Mouse (Mus musculus) thymus, postnatal 10 days (tissue): Measurements from ENCODE around the gene Ppp3r1.
A peak's percentile ranks its signal among the peaks of the same experiment; 100 is the strongest.

Experiments
- DNase-seq, 2 experiments: peaks; one replicate each; pipeline ENCODE4 v3.0.0; 2021; ENCODE audit warnings: low spot score in 2 of 2

The Ppp3r1 gene

GRCm38 (mm10) chr11:17158858-17159737 is at the start of gene Ppp3r1:
Gene Ppp3r1, plus strand, starts transcription at chr11:17159263.
- peak; percentile 95 to 97 for DNase-seq

DNA sequence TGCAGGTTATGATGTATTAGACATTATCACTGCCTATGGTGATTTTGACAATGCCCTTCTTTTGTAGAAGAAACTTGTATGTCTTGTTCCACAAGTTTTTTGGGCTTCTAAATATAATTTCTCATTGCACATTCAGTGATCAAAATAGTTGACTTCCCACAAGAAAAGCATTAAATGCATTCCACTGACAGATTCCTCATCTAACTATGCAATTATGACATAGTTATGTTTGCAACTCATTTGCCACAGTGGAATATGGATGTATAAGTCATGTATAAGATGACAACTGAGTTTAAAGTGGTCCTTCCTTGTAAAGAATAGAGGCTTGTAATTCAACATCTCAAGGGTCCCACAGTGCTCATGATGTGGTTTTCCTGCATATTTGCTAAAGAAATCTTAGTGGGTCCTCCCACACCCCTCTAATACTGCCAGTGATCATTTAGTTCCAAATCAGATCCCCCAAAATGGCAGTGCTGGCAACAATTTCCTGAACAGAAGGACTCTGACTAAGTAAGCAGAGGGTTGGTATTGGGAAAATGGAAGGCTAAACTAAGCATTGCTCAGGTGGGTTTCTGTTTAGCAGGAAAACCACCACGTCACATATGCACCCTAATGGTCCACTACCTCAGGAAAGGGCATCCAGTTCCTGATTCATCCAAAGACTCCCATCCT is 46.5 kb upstream of the Ppp3r1 start:
- DNase-seq = no peak

GRCm38 (mm10) chr11:17126418-17126817 is 32.6 kb upstream of the Ppp3r1 start:
- no peak for DNase-seq

- DNase-seq = no peak
These were observed 23.4 kb upstream of the Ppp3r1 start for GRCm38 (mm10) chr11:17135638-17136037.

GRCm38 (mm10) chr11:17138306-17139033 is 20.6 kb upstream of the Ppp3r1 start:
- no peak for DNase-seq

DNA sequence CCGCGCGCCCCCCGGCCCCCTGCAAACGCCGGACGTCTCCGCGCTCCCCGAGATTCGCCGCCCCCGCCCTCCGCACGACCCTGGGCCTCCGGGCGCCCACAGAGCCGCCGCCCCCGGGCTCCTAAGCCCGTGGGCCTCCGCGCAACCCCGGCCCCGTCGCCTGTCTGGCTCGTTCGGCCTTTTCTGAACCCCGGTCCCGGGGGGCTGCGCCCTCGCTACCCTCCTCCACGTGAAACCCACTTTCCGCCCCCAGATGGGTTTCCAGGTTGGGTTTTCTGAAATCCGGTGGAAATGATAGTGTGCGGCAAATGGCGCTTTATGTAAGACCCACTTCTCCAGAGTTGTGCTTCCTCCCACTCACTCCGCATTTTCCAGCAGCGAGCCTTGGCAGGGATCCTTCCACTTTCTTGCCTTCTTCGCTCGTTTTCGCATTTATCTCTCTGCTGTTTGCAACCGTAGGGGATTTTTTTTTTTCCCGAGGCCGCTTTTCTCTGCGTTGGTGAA is 727 bp downstream of the Ppp3r1 start:
- peak; percentile 46 to 53 for DNase-seq

DNA sequence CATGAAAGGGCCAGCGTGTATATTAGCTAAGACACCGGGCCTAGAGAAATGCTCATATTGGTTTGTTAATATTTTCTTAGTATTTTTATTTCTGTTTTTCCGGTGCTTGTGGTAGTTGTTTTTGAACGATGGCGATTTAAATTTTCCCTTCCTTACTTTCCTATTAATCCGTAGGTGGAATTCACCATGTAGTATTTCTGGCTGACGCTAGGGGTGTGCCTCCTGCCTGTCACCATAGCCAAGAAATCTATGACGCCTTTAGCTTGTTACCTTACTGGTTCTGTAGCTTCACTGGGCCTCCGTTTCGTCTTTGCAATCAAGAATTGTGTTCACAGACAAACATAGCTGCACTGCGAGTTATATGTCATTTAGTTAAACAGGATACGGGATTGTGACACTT is 1.2 kb downstream of the Ppp3r1 start:
- DNase-seq = peak; percentile 23 to 42

GRCm38 (mm10) chr11:17163956-17164355 is 4.9 kb downstream of the Ppp3r1 start:
- DNase-seq = no peak

- no peak for DNase-seq
These were observed 7.6 kb downstream of the Ppp3r1 start for GRCm38 (mm10) chr11:17166627-17167026.

- no peak for DNase-seq
These were observed 10.2 kb downstream of the Ppp3r1 start for GRCm38 (mm10) chr11:17169262-17169661.

- no peak for DNase-seq
These were observed 12.1 kb downstream of the Ppp3r1 start for GRCm38 (mm10) chr11:17170938-17171729.

- DNase-seq = no peak
These were observed 13.2 kb downstream of the Ppp3r1 start for GRCm38 (mm10) chr11:17172300-17172699.

DNA sequence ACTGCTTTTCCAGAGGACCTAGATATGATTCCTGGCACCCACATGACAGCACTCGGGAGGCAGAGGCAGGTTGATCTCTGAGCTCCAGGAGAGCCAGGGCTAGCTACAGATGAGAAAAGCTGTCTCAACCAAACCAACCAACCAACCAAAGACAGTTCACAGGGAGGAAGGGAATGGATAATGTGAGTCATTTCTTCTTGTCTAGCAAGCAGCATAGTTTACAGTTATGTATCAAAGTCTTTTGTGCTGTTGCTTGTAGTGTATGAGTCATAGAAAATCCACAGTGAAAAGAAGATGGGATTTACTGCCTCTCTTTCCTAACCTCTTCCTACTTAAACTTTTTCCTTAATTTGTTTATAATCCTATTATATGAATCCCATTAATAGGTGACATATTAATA is 17.6 kb downstream of the Ppp3r1 start:
- no peak for DNase-seq

GRCm38 (mm10) chr11:17180753-17181152 is 21.7 kb downstream of the Ppp3r1 start:
- DNase-seq = no peak

GRCm38 (mm10) chr11:17181807-17182206 is 22.7 kb downstream of the Ppp3r1 start, which contains the start of gene Wdr92:
Gene Wdr92, plus strand, starts transcription at chr11:17182107.
- no peak for DNase-seq

- DNase-seq = no peak
These were observed 24.1 kb downstream of the Ppp3r1 start for GRCm38 (mm10) chr11:17183165-17183564.

GRCm38 (mm10) chr11:17187649-17188048 is 28.6 kb downstream of the Ppp3r1 start:
- no peak for DNase-seq

- DNase-seq = no peak
These were observed 29.7 kb downstream of the Ppp3r1 start for GRCm38 (mm10) chr11:17188786-17189185.

DNA sequence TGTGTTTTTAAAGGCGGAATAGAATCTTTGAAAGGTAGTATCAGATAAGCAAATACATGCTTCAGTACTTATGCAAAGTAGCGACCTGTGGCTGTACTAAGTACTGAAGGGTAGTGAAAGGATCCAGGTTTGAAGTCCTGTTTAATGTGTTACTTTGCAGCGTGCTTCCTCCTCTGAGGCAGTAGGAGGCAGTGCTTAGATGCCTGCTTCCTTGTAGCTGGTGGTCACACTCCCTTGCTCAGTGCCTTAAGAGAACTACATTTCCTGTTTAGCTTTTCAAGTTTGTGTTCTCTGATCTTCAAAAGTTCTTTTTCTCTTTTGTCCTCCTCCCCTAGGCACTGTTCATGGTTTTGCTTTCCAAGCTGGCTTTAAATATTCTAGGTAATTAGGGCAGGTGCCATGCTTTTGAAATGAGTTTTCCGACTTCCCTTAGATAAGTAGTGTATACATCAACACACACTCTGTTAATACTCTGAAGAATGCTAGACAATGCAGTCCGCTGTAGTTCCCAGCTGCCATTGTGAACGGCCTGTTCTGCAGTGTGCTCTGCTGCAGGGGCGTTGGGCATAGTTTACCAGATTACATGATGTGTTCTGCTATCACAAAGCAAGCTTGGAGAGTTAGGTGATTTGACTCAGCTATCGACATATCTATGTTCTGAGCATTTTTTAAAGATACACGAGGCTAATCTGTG is 33.2 kb downstream of the Ppp3r1 start:
- peak in 1 of 2 experiments; percentile 33 for DNase-seq

GRCm38 (mm10) chr11:17199170-17199569 is 40.1 kb downstream of the Ppp3r1 start:
- no peak for DNase-seq
